Mouse (Mus musculus) forebrain, embryonic 14.5 days (tissue): ENCODE results near the gene Rbms1. TPM values are rescaled to one million over a fixed set of nuclear protein-coding genes. Genes with fewer than 3 reads are reported as not detected.

ENCODE experiments used
- ATAC-seq: fragments of 200-750 bp; cut with Nextera tagmentation; 2 replicates; pipeline ENCODE4 v1.8.0; 2017; ENCODE audit warnings: mild to moderate bottlenecking, moderate library complexity
- DNase-seq: peaks from one replicate; pipeline ENCODE4 v3.0.0-alpha.2; 2015; ENCODE audit warnings: low spot score
- H3K27ac ChIP-seq: fragments of 300-500 bp; sonication (generic); 2 replicates; pipeline ENCODE4 v1.5.1; 2014; ENCODE audit warnings: low read depth, mild to moderate bottlenecking, control low read depth, low read length, moderate library complexity
- H3K27me3 ChIP-seq: fragments of 300-500 bp; sonication (generic); replicated peaks from 2 replicates; pipeline ENCODE4 v1.6.1; 2014; ENCODE audit warnings: low read length, control low read depth, mixed read lengths; ENCODE audit not compliant: control insufficient read depth, insufficient read depth
- H3K36me3 ChIP-seq: fragments of 300-500 bp; sonication (generic); 2 replicates; pipeline ENCODE4 v1.6.1; 2014; ENCODE audit warnings: low read length, control low read depth; ENCODE audit not compliant: control insufficient read depth, insufficient read depth
- H3K4me1 ChIP-seq: fragments of 300-500 bp; sonication (generic); 2 replicates; pipeline ENCODE4 v1.6.1; 2014; ENCODE audit warnings: antibody characterized with exemption, low read length, control low read depth; ENCODE audit not compliant: control insufficient read depth, insufficient read depth
- H3K4me2 ChIP-seq: fragments of 300-500 bp; sonication (generic); 2 replicates; pipeline ENCODE4 v1.6.1; 2014; ENCODE audit warnings: mild to moderate bottlenecking, control low read depth, low read length
- H3K4me3 ChIP-seq: fragments of 300-500 bp; sonication (generic); 2 replicates; pipeline ENCODE4 v1.5.1; 2014; ENCODE audit warnings: low read depth, low read length, control low read depth
- H3K9ac ChIP-seq: fragments of 300-500 bp; sonication (generic); 2 replicates; pipeline ENCODE4 v1.6.1; 2014; ENCODE audit warnings: mild to moderate bottlenecking, low read length, control low read depth, moderate library complexity
- H3K9me3 ChIP-seq: fragments of 300-500 bp; sonication (generic); replicated peaks from 2 replicates; pipeline ENCODE4 v1.6.1; 2016; ENCODE audit warnings: low read length, control low read depth, mixed read lengths; ENCODE audit not compliant: control insufficient read depth
- WGBS: fragments of 180-500 bp; shearing (Covaris S2); extraction: QIAGEN DNeasy Blood & Tissue Kit; methylation state at CpG from one replicate; pipeline ENCODE4 v1.1.7; 2014; 5-methylcytosine and 5-hydroxymethylcytosine counted together
- polyA plus RNA-seq: library from polyadenylated mRNA; unstranded; fragments of >200 nt; fragmentation: Nextera tagmentation; extraction: Ambion mirVana; gene quantifications from 2 replicates; pipeline ENCODE4 v1.2.1, GENCODE M21; 2014

Gene Rbms1
- polyA plus RNA-seq, 1 experiment from 2014 or later: 20.0 TPM

DNA sequence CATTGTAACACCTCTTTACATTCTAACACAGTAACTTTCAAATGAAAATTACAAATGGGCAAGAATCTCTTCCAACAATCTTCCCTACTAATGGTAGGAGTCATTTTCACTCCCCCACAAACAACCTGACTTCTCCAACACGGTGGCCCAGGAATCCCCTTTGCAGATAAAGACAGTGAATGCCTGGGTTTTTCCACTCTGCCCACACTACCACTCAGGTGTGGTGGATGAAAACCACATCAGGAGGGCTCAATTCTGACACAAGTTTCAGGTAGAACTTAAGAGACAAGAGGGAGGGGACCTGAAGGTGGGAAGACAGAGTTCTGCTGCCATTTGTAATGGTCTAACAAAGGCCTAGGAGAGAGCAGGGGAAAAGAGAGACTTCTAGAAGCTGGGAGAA is 97.1 kb downstream of the Rbms1 start:
- no peak overlapping the region for H3K4me2 ChIP-seq
- ATAC-seq (no peak), DNase-seq (no peak)
- no peak overlapping the region for H3K9ac ChIP-seq
- 71% methylated on average over 1 of the region's 1 CpGs for WGBS
- no peak overlapping the region for H3K4me3 ChIP-seq
- H3K27ac ChIP-seq: no peak overlapping the region
- H3K9me3 ChIP-seq: no peaks in the 10 kb centered on the region
- H3K4me1 ChIP-seq: no peaks in the 10 kb centered on the region
- H3K36me3 ChIP-seq: no peaks in the 10 kb centered on the region
- no peaks in the 10 kb centered on the region for H3K27me3 ChIP-seq

DNA sequence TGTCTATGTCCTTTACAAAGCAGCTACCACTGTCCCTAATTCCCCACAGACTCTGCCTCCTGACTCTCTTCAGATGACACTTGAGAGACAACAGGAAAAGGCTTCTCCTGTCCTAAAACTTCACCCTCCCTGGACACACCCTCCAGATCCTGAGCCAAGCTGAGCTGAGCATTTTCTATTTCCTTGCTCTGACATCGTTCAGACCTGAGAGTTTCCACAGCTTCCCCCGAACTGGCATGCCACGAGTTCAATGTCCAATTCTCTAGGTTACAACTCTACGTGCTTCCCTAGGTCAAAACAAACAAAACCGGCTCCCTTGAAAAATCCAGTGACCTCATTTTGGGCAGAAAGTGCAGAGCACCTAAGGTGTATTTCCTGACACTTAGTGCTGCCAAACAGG is 98.0 kb downstream of the Rbms1 start:
- no peaks in the 10 kb centered on the region for H3K4me1 ChIP-seq
- H3K4me2 ChIP-seq: no peak overlapping the region
- H3K4me3 ChIP-seq: no peak overlapping the region
- H3K27me3 ChIP-seq: no peaks in the 10 kb centered on the region
- H3K9me3 ChIP-seq: no peaks in the 10 kb centered on the region
- no peaks in the 10 kb centered on the region for H3K36me3 ChIP-seq
- ATAC-seq (no peak), DNase-seq (no peak)
- H3K27ac ChIP-seq: no peak overlapping the region
- 72% methylated on average over 5 of the region's 5 CpGs for WGBS
- H3K9ac ChIP-seq: no peak overlapping the region

DNA sequence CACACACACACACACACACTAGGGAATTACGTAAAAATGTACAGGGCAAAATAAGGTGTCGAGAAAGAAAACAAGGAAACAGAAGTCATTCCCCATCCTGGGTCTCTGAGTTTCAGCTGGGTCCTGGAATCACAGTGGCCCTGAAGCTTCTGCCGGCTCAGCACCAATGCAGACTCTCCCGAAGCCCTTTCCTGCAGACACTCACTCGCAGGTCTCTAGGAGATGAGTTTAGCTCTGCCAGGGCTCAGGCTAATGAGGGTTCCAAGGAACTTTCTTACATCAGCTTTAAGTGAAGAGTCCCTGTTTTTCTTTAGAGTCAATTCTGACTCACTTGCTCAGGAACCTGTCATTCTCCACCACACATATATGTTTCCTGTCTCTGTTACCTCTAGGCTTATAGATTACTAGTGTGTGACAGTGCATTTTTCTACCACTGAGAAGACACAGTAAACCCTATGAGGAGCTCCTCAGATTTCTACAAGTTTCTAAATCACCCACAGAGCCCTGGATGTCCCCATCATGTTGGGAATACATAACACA is 98.7 kb downstream of the Rbms1 start:
- Histone ChIP-seq H3K36me3 (no peaks in the 10 kb centered on the region), H3K4me2 (no peak overlapping the region), H3K27ac (no peak overlapping the region), H3K9me3 (no peaks in the 10 kb centered on the region), H3K9ac (no peak overlapping the region), H3K4me1 (no peaks in the 10 kb centered on the region), H3K27me3 (no peaks in the 10 kb centered on the region), H3K4me3 (no peak overlapping the region)
- ATAC-seq (no peak), DNase-seq (no peak)
- WGBS: 79% methylated on average over 5 of the region's 5 CpGs

DNA sequence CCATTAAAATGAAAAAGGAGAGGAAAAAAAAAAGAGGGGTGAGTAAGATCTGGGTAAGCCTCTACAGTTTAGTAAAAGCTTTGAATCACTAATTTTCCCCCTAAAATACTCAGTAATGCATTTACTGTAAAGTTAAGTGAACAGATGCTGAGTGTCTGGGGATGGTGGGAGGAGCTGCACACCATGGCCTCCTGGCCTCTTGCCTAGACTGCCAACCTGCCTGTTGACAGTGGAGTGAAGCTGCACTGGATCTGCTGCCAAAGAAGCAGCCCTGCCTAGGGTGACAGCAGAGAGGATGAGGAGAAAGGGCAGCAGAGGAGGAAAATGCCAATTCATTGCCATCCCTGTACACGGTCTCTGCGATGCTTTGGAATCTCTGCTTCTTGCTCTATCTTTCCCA is 99.2 kb downstream of the Rbms1 start:
- no peak overlapping the region for H3K4me2 ChIP-seq
- no peaks in the 10 kb centered on the region for H3K36me3 ChIP-seq
- H3K9ac ChIP-seq: no peak overlapping the region
- 79% methylated on average over 2 of the region's 2 CpGs for WGBS
- no peaks in the 10 kb centered on the region for H3K9me3 ChIP-seq
- H3K4me3 ChIP-seq: no peak overlapping the region
- H3K27ac ChIP-seq: no peak overlapping the region
- DNase-seq: peak; percentile 64
- no peaks in the 10 kb centered on the region for H3K27me3 ChIP-seq
- H3K4me1 ChIP-seq: no peaks in the 10 kb centered on the region
- ATAC-seq: peak; percentile 26; the same call in 1 of the 2 replicates

DNA sequence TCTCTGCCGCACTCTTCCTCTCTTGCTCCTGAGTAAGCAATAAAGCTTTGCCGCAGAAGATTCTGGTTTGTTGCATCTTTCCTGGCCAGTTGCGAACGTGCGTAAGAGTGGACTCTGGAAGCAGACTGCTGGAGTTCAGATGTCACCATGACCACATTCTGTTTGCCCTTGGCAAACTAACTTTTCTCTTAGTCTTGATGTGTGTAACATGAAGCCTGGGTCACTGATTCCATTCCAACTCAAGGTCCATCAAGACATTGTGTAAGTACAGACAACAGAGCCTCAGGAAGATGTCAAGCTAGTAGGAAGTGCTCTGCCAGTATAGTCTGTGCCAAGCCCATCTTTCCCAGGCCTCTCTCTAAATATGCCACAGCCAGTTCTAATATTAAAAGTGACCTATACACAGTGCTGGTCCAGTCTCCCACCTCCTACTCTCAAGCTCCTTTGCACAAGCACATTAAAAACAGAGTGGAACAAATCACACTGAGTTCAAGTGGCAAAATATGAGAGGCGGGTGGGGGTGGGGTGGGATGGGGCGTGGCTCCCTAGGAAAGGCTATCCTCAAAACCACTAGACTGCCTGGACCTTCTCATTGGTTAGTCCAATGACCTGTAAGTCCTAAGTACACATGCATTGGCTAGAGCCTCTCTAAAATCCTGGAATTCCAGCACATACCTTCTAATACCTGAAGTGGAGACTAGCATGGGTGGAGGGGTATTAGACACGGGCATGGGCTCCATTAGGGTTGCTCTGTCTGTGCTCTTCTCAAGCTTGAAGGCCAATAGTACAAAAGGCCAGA is 99.9 kb downstream of the Rbms1 start:
- Histone ChIP-seq H3K36me3 (no peaks in the 10 kb centered on the region), H3K4me3 (no peak overlapping the region), H3K27ac (no peak overlapping the region), H3K9ac (no peak overlapping the region), H3K27me3 (no peaks in the 10 kb centered on the region), H3K4me1 (no peaks in the 10 kb centered on the region), H3K9me3 (no peaks in the 10 kb centered on the region), H3K4me2 (no peak overlapping the region)
- WGBS: 96% methylated on average over 8 of the region's 8 CpGs
- ATAC-seq (no peak), DNase-seq (no peak)

DNA sequence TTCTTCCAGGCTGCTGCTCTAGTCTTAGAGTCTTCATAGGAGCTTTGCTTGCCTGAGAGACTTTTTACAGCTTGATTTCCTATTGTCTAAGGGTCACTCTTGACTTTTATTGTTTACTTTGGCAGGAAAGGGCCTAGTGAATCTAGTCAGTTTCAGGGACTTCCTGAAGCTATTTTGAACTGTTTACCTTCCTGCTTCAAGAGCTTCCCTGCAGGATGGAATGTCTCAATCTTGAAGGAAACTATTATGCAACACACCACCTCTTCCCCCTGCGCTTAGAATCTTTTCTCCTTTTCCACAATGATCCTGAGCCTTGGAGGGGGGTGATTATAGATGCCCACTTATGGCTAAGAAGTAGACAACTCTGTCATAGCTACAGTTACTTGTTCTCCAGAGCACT is 104.9 kb downstream of the Rbms1 start:
- Histone ChIP-seq H3K4me2 (no peak overlapping the region), H3K27me3 (no peaks in the 10 kb centered on the region), H3K9me3 (no peaks in the 10 kb centered on the region), H3K27ac (no peak overlapping the region), H3K36me3 (no peaks in the 10 kb centered on the region), H3K4me1 (no peaks in the 10 kb centered on the region), H3K9ac (no peak overlapping the region), H3K4me3 (no peak overlapping the region)
- 88% methylated on average over 1 of the region's 1 CpGs for WGBS
- no peak for ATAC-seq
- DNase-seq: no peak

DNA sequence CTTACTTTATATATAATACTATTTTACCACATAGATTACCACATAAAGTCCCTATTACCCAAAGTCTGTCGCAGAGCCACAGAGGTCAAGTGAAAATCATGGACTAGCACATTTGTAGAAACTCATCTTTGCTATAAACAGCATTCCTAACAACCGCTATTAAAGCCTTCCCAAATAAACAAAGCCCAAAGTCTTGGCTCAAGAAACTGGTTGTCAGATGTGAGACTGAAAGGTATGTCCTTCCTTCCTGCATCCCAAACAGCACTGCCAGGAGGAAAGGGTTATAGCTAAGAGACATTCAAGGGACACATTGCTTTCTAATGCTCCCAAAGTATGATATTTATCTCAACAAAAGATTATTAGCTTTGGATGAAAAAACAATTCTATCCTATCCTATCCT is 106.9 kb downstream of the Rbms1 start:
- Histone ChIP-seq H3K27ac (no peak overlapping the region), H3K4me3 (no peak overlapping the region), H3K9ac (no peak overlapping the region), H3K4me1 (no peaks in the 10 kb centered on the region), H3K27me3 (no peaks in the 10 kb centered on the region), H3K36me3 (no peaks in the 10 kb centered on the region), H3K4me2 (no peak overlapping the region), H3K9me3 (no peaks in the 10 kb centered on the region)
- ATAC-seq (no peak), DNase-seq (no peak)
- 94% methylated on average over 2 of the region's 2 CpGs for WGBS

DNA sequence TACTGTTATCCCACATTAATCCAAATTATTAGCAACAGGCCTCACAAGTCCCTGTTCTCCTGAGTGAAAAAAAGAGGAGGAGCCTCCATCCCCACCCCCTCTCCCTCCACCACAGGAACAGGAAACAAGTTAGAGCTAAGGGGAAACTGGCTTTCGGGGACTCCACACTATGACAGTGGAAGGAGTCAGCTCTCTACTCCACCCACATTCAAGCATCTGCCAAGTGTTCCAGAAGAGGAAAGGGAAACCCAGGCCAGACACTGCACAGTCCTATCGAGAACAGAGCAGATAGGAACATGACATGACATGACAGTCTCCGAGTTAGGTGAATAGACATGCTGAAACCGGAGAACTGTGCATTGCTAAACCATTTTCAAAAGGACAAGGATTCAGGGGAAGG is 108.0 kb downstream of the Rbms1 start:
- no peaks in the 10 kb centered on the region for H3K36me3 ChIP-seq
- H3K4me1 ChIP-seq: no peaks in the 10 kb centered on the region
- DNase-seq (no peak), ATAC-seq (no peak)
- no peaks in the 10 kb centered on the region for H3K27me3 ChIP-seq
- no peak overlapping the region for H3K4me2 ChIP-seq
- H3K4me3 ChIP-seq: no peak overlapping the region
- no peak overlapping the region for H3K27ac ChIP-seq
- 64% methylated on average over 4 of the region's 4 CpGs for WGBS
- no peak overlapping the region for H3K9ac ChIP-seq
- no peaks in the 10 kb centered on the region for H3K9me3 ChIP-seq

DNA sequence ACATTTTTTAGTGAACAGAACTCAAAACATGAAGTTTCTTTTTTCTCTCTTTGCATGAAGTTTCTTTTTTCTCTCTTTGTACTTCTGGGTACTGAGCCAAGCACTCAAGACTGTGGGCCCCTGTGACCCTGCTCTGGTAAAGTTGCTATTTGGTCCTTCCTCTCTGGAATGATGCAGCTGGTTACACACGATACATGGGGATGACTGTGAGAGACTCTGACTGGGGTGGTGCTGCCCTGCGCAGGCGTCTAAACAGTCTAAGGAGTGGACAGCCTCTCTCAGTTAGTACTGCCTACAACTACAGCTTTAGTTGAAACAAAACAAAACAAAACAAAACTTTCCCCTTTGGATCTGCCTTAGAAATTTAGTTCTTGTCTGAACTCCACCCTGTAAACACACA is 111.1 kb downstream of the Rbms1 start:
- Histone ChIP-seq H3K9me3 (no peaks in the 10 kb centered on the region), H3K4me3 (no peak overlapping the region), H3K27ac (no peak overlapping the region), H3K36me3 (no peaks in the 10 kb centered on the region), H3K27me3 (no peaks in the 10 kb centered on the region), H3K4me1 (no peaks in the 10 kb centered on the region), H3K9ac (no peak overlapping the region), H3K4me2 (no peak overlapping the region)
- ATAC-seq (no peak), DNase-seq (no peak)
- 80% methylated on average over 3 of the region's 3 CpGs for WGBS
